Mouse (Mus musculus): Measurements from ENCODE around the gene Oog2.
"Not testable (repeated sequence)": the region's sequence is repeated elsewhere in the genome, so short reads cannot be mapped to it uniquely, and the experiment has no call there.

Gene Oog2

GRCm38 (mm10) chr4:144190419-144190818 is at the start of gene Oog2:
Gene Oog2, plus strand, starts transcription at chr4:144190719.
- in situ Hi-C loops (cut with MboI; ENCODE audit: low sequenced_read_pairs): no loop called here

DNA sequence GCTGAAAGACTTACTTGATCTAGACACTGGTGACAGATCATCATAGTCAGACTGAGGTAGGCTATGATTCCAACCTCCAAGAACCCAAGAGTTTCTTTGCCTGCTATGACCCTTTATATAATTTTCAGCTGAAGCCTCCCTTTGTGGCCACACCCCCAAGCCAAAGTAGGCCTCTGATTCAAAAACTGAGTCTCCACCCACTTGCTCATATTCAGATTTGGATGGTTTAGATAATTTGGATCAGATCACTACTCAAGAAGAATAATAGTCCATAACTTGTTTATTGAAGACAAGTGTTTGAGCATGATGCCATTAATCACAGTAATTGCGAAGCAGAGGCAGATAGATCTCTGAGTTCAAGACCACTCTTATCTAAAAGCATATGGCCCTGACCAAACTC is 28.0 kb upstream of the Oog2 start, which contains the start of gene Oog3:
Oog3 (minus strand) TSS at position 101 of the 400 bp plus-strand sequence.
- in situ Hi-C loops (cut with MboI; ENCODE audit: low sequenced_read_pairs): no loop called here

GRCm38 (mm10) chr4:144213218-144213617 is 22.7 kb downstream of the Oog2 start, which contains the start of gene C87977:
Gene C87977, minus strand, starts transcription at chr4:144213318.
- in situ Hi-C loops (cut with MboI; ENCODE audit: low sequenced_read_pairs): not testable (repeated sequence)
